Mouse (Mus musculus): ENCODE results near the gene Msh2.
A peak's percentile ranks its signal among the peaks of the same experiment; 100 is the strongest.
"Not testable (repeated sequence)": the region's sequence is repeated elsewhere in the genome, so short reads cannot be mapped to it uniquely, and the experiment has no call there.

Gene Msh2

DNA sequence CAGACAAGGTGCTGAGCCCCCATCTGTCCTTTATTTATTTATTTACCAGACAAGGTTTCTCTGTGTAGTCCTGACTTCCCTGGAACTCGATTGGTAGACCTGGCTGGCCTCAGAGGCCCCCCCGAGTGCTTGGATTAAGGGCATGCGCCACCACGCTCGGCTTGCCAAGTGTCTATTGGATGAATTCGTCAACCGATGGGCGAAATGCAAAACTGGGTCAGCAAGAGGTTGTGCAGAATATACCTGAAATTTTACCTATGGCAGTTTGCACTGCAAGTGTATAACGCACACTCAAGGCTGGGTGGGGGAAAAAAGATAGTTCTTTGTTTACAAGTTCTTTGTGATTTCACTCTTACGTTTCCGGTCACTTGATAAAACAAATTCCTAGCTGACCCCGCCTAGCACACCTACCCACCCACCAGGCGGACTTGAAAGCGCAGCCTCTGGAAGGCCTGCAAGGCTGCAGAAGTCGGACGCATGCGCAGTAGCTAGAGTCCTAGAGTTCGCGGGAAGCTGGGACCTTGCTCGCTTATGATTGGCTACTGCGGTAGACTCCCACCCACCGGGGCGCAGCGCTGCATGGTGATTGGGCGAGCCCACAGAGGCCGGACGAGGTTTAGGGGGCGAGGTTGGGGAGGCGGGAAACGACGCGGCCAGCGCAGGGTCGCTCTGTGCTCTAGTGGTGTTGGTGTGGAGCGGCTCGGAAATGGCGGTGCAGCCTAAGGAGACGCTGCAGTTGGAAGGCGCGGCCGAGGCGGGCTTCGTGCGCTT, at the start of gene Msh2:
TSS of gene Msh2 (plus strand) at position 441 of the 771 bp plus-strand sequence.
- peak; percentile 99 for DNase-seq (ENCODE audit: low read depth, low spot score)

DNA sequence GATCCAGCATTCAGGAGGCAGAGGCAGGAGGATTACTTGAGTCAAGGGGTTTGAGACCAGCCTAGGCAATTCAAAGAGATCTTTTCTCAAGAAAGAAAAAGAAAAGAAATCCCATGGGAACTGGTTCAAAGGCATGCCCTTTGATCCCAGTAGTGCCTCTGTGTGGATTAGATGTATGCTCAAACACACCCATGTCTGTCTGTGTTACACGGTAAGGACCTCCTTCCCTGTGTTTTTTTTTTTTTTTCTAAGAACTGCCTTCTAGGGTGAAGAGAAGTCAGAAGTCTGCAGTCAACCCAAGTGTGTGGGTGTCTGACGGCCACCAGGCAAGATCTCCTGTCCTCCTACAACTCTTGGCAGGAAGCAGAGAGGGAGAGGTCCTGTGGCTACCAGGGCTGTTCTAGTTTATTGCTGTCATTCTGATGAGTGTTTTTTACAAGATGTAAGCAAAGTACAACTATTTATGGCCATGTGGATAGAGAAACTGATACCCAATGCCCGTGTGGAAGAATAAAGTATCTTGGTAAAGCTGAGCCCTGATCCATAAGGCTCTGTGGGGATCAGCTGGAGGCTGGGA, 46.5 kb upstream of the Msh2 start:
- no peak for DNase-seq (ENCODE audit: low read depth, low spot score)

DNA sequence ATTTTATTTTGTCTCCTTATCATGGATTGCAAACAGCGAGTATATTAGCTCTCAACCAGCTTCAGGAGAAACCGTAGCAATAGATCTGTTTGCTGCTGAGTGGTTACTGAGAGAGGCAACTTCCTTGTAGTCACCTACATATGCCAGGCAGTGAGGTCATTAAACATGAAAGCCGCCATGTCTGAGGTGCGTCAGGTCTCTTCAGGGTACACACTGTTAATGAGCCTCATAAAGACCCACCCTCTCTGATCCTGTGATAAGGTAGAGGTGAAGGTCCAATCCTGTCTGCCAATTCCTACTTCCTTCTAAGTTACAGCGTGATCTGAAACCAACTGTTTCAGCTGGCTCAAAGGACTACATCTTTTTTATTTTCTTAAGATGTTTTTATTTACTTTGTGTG, 44.0 kb upstream of the Msh2 start:
- DNase-seq (ENCODE audit: low read depth, low spot score) = no peak

DNA sequence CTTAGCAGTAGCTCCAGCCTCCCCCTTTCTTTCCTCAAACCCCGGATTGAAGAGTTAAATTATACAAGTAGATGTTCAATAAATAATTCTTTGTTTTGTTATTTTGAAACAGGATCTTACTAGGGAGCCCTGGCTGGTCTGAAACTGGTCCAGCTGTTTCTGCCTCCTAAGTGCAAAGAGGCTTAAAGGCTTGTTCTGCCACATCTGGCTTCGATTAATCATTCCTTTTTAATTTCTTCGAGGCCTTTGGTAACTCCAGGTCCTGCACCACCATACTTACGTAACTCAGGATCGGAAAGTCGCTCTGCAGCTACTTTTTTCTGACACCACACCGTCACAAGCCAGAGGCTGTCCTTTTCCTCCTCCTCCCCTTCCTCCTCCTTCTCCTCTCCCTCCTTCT, 43.4 kb upstream of the Msh2 start:
- peak; percentile 42 for DNase-seq (ENCODE audit: low read depth, low spot score)

DNA sequence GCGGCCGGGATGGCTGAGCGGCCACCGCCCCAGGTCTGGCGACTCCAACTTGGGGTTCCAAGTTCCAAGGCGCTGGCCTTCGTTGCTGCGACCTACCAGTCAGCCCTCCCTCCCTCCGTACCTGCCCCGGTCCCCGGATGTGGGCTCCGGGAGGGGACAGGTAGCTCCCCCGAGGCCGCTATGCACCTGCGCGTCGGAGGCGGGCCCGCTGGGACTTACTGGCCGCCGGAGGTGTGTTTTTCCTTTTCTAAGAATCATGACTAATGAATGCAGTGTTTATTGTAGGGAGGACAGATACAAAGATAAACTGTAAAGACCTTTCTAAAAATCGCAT, 35.1 kb upstream of the Msh2 start:
- DNase-seq (ENCODE audit: low read depth, low spot score) = no peak

DNA sequence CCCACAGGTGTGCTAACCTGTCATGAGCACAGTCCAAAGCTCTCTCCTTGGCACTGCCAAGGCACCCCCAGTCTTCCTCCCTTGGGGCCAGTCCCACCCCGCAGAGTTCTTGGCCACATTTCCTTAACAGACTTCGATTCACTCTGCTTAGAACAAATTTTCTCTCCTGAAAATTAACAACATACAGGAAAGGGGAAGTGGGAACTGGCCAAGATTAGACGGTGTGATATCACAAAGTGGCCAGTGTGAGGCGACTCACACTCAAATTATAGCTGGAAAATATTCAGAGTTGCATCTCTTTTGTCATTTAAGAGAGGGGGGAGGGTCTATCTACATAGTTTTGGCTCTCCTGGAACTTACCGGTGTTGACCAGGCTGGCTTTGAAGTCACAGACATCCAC, 32.9 kb upstream of the Msh2 start:
- DNase-seq (ENCODE audit: low read depth, low spot score) = no peak

DNA sequence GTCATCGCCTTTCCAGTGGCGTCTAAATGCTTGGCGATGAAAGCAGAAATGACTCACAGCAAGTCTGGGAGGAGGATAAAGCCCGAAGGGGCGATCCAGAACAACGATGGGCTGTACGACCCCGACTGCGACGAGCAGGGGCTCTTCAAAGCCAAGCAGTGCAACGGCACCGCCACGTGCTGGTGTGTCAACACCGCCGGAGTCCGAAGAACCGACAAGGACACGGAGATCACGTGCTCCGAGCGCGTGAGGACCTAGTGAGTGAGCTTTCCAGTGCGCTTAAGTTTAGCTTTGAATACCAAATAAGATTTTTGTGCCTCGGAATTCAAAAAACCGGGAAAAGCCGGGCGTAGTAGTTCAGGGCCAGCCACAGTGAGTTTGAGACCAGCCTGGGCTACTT, 31.9 kb upstream of the Msh2 start:
- no peak for DNase-seq (ENCODE audit: low read depth, low spot score)

DNA sequence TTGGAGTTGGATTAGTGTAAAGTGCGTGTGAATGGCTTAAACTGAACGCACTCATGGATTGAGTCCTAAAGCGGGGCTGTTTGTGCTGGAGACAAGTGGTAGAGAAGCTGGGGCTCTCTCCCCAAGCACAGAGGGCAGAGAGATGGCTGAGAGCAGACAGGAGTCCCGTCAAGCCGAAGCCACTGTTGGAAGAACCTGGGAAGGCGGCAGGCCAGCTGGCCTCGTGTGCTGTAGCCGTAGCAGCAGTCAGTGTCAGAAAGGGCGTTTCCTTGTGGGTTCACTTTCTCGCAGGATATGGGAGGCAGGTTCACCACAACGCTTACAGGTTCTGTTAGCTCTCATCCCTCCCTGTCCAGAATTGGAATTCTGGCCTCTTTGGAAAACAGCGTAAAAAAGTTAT, 31.1 kb upstream of the Msh2 start:
- DNase-seq (ENCODE audit: low read depth, low spot score) = no peak

DNA sequence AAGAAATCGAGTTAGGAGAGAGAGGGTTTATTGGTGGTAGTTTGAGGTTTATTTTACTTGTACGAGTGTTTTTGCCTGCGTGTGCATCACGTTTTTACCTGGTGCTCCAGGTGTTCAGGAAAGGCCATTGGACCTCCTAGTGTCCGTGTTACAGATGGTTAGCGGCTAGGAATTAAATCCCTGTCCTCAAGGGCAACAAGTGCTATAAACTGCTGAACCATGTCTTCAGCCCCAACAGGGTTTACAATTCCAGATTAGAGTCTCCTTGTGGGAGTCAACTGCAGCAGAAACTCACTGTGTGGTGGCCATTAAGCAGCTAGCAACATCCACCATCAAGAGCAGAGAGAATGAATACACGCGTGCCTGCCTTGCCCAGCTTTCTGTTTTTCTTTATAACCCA, 29.4 kb upstream of the Msh2 start:
- DNase-seq (ENCODE audit: low read depth, low spot score) = no peak

DNA sequence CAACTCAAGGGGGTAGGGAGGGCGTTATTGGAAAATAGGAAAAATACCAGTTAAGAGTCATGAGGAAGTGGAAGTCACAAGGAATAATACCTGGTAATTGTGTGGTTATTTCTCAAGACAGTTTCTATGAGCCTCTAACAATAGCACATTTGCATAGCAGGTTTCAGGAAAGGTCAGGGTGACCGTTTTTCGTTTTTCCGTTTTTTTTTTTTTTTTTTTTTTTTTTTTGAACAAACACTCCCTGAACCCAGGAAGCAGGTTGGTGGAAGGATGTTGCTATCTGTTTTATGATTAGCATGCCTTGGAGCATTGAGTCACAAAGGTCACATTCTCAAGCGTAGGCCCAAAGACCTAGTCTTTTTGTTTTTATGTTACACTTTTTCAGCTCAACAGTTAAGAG, 16.5 kb upstream of the Msh2 start:
- DNase-seq (ENCODE audit: low read depth, low spot score) = not testable (repeated sequence)

DNA sequence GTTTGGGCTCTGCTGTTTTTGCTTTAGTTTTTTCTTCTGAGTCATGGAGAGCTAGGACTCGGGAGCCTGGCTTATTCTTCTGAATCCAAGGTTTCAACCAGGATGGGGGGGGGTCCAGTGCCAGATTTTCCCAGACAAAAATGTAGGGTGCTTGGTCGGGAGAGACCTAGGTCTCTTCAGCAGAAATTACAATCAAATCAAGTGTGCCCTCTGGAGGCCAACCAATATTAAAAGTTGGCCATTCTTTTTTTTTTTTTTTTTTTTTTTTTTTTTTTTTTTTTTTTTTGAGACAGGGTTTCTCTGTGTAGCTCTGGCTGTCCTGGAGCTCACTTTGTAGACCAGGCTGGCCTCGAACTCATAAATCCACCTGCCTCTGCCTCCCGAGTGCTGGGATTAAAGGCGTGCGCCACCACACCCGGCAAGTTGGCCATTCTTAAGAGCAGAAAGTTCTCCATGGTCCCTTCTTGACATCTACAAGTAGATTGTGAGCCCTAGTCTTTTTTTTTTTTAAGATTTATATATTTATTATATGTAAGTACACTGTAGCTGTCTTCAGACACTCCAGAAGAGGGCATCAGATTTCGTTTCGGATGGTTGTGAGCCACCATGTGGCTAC, 10.1 kb upstream of the Msh2 start:
- peak; percentile 46 for DNase-seq (ENCODE audit: low read depth, low spot score)

DNA sequence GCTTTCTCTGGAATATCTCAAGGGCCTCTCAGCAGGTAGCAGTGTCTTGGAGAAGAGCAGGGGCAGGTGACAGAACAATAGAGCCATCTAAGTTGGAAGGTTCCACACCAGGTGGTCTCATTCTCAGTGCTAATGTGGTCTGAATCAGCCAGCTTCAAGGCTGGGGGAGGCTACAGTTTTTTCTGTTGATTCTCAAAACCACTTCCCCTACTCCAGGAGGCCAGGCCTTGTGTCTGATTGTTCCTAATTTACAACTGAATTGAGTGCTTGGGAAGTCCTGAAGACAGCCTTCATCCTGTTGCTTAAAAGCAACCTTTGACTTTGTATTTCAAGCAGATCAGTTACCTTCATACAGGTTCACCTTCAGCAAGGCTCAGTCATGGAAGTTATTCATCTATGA, 7.9 kb upstream of the Msh2 start:
- no peak for DNase-seq (ENCODE audit: low read depth, low spot score)

DNA sequence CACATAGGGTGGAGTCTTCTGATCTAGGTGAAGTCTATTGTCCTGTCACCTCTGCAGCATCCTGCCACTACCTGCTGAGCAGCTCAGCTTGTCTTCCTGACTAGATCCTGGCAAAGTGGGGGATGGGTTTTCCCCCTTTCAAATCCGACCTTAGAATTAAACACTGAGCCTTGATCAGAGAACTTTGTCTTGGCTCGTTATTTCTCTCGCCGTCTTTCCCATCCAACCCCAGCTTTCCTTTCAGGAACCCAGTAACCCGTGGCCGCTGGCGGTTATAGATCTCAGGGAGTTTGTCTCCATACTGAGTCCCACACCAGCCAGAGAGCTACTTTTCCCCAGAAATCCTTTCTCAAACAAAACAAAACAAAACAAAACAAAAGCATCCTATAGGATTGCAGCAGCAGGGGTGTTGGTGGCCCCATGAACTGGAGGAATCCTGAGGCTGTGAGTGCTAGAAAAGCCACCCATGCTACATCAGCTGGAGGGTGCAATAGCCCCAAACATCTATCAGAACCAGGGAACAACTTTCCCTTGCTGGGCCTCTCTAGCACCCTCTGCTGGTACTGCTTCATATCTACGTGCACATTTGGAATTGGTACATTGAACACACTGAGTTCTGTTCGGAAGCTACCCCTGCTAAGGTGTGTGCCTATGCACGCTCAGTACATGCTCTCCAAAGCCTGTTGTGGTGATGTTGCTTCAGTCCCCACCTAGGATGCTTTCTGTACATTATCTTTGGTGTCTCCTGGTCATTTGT, 6.9 kb upstream of the Msh2 start:
- DNase-seq (ENCODE audit: low read depth, low spot score) = peak; percentile 70

DNA sequence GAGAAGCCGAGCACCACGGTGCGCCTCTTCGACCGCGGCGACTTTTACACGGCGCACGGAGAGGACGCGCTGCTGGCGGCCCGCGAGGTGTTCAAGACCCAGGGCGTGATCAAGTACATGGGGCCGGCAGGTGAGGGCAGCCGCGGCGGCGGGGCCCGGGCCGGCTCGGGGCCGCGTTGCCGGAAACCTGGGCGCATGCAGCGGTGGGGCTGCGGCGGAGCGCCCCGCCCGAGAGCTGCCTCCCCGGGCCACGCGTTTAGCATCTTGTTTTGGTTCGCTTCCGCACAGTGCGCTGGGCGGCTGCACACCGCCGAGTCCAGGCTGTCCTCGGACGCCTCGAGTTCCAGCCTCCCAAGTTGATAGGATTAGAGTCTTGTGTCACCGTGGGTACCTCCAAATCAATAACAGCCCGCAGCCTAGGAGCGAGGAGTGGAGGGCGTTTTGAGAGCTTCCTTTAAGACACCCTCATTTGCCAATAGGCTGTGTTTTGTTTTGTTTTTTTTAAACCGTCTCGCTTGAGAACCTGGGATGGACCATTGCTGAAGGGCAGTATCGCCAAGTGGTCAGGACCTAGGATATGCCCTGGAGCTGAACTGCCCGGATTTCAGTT, 652 bp downstream of the Msh2 start:
- peak; percentile 53 for DNase-seq (ENCODE audit: low read depth, low spot score)

DNA sequence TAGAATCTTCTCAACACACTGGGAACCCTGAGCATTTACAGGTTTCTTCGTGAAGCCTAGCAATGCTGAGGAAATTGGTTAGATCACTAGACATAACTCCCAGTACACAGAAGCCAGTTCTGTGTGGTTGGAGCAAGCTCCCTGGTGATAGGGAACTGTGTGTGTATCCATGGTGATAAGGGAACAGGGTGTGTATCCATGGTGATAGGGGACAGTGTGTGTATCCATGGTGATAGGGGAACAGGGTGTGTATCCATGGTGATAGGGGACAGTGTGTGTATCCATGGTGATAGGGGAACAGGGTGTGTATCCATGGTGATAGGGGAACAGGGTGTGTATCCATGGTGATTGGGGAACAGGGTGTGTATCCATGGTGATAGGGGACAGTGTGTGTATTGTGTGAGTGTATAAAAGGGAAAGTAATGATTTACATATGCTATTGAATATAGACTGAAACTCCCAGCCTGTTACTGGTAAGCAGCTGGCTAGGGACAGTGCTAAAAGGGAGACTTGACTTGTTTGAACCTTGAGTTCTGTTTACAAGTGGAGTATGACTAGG, 4.9 kb downstream of the Msh2 start:
- not testable (repeated sequence) for DNase-seq (ENCODE audit: low read depth, low spot score)

DNA sequence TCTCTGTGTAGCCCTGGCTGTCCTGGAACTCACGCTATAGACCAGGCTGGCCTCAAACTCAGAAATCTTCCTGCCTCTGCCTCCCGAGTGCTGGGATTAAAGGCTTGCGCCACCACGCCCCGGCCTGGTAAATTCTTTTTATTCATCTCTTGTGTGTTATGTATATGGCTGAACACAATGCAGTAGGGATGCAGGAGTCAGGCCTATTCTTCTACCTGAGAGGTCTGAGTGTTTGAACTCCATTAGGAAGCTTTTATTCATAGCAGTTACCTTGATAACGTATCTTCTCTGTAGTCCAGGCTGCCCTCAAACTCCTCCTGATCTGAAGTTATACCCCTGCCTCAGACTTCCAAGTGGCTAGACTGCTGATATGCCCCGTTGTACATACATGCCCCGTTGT, 5.5 kb downstream of the Msh2 start:
- no peak for DNase-seq (ENCODE audit: low read depth, low spot score)

DNA sequence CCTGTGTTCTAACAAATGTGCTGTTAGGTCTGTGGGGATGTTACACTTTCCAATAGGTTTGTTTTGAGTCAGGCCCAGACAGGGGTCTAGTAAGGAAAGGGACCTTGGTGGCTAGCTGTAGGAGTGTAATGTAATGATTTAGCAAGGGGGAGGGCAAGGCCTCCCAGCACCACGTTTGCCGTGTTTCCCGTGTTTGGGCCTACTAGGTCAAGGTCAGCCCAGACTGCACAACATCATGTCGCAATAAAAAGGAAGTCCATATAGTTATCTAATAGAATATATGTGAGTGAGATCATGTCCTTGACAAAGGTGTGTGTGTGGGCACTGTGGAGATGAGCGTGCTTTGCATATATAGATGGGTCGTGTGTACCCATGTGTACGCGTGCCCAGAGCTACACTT, 17.1 kb downstream of the Msh2 start:
- DNase-seq (ENCODE audit: low read depth, low spot score) = no peak

DNA sequence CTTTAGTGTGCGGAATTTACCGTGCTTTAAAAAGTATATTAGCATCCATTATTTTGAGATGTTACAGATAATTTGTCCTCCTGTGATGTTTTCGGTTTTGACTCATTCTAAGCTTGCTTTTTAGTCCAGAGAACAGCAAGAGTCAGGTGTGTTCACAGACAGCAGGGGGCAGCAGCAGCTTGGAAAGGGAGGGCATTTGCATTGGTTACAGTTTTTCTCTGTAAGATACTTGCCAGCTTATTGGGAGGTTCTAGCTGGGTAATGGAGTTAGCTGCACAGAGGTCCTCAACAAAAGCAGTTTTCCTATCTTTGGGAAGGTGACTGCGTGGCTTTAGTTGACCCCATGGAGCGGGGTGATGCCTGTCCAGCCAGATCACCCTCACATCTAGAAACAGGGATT, 19.8 kb downstream of the Msh2 start:
- peak; percentile 88 for DNase-seq (ENCODE audit: low read depth, low spot score)

DNA sequence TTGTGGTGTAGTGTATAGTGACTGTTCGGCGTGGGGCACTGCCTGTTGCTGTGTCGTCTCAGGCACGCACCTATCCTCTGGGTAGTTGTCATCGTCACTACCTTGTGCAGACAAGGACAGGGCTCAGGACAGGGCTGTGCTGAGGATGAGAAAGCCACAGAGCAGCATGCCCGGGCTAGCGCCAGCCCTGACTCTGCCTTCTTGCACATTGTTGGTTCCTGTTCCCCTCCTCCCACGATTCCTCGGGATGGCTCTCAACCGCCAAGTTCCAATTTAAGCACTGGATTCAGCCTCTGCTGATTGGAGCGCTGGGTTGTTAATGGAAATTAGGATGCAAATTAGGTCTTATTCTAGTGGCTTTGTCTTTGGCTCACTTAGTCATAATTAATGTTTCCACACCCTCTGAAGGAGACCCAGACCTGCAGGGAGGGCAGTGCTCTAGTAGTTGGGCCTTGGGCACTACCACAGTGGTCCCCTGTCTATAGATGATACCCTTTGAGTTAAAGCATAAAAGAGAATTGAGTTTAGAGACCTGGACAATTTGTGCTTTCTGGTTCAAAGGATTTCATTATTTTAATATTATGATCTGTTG, 23.8 kb downstream of the Msh2 start:
- DNase-seq (ENCODE audit: low read depth, low spot score) = no peak

DNA sequence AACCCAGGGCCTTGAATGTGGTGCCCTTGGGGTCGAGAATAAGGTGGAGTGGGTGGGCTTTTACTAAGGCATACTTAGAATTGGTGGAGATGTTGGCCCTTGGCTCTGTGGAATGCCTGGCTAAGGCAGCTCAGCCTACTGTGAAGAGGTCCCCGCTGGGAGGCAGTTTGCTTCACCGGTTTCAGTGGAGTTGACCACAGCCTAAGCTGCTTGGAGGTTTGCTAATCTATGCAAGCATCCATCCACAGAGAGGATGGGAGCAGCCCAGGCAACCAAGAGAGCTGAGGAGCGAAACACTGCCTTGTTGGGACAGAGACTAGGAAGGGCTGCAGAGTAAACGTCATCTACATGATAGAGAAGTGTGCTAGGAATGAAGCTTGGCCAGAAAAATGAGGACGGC, 24.7 kb downstream of the Msh2 start:
- no peak for DNase-seq (ENCODE audit: low read depth, low spot score)

DNA sequence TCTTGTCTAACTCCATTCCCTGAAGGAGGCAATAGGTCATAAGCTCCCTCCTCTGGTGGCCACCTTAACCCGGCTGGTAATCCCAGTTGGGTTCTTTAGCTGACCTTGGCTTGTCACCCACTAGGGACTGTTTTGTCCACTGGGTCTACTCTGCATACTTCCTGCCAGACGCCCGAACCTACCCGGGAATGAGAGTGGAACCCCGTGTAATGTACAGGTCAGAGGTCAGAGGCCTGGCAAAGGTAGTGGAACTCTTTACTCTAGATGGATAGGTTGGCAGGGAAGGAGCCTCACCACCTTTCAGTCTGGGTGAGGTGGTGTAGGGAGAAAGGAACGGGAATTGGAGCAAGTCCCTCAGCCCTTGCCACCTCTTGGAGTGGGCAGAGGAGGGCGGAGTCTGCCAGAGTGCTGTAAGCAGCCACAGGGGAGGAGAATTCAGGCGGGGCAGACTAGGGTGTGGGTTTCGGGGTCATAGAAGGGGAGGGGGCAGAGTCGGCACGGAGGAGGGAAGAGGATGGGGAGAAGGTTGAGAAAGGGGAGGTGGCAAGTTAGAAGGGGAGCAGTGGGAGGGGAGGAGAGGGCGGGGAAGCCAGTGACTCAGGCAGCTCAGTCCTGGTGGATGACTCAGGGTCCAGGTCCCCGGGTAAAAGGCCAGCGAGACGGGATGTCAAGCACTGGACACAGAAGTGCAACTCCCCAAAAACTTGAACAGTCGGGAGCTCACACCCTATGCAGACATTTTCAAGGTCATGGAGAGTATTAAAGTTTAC, 27.1 kb downstream of the Msh2 start:
- DNase-seq (ENCODE audit: low read depth, low spot score) = peak; percentile 84

Measured in 3T3-L1 (cell line).